Mouse (Mus musculus) embryonic facial prominence, embryonic 13.5 days (tissue): ENCODE results near the gene Ppard. TPM values are rescaled to one million over a fixed set of nuclear protein-coding genes. Genes with fewer than 3 reads are reported as not detected.
A peak's percentile ranks its signal among the peaks of the same experiment; 100 is the strongest.

Experiments
- ATAC-seq: fragments of 200-750 bp; cut with Nextera tagmentation; 2 replicates; pipeline ENCODE4 v1.8.0; 2017; ENCODE audit warnings: low read depth; ENCODE audit not compliant: insufficient number of reproducible peaks, insufficient read depth, low FRiP score, low TSS enrichment
- H3K27ac ChIP-seq: fragments of 300-500 bp; sonication (generic); 2 replicates; pipeline ENCODE4 v1.5.1; 2015; ENCODE audit warnings: moderate library complexity, mild to moderate bottlenecking, inconsistent platforms
- H3K27me3 ChIP-seq: fragments of 300-500 bp; sonication (generic); 2 replicates; pipeline ENCODE4 v1.6.1; 2015; ENCODE audit warnings: mild to moderate bottlenecking, inconsistent platforms
- H3K36me3 ChIP-seq: fragments of 300-500 bp; sonication (generic); 2 replicates; pipeline ENCODE4 v1.6.1; 2015; ENCODE audit warnings: mild to moderate bottlenecking, inconsistent platforms
- H3K4me1 ChIP-seq: fragments of 300-500 bp; sonication (generic); 2 replicates; pipeline ENCODE4 v1.6.1; 2015; ENCODE audit warnings: inconsistent platforms
- H3K4me2 ChIP-seq: fragments of 300-500 bp; sonication (generic); 2 replicates; pipeline ENCODE4 v1.6.1; 2015; ENCODE audit warnings: moderate library complexity, mild to moderate bottlenecking, inconsistent platforms
- H3K4me3 ChIP-seq: fragments of 300-500 bp; sonication (generic); 2 replicates; pipeline ENCODE4 v1.5.1; 2015; ENCODE audit warnings: mild to moderate bottlenecking, inconsistent platforms
- H3K9ac ChIP-seq: fragments of 300-500 bp; sonication (generic); 2 replicates; pipeline ENCODE4 v1.6.1; 2015; ENCODE audit warnings: mild to moderate bottlenecking, inconsistent platforms
- H3K9me3 ChIP-seq: fragments of 300-500 bp; sonication (generic); 2 replicates; pipeline ENCODE4 v1.6.1; 2016; ENCODE audit warnings: inconsistent platforms
- WGBS: fragments of 180-500 bp; shearing (Covaris S2); methylation state at CpG from one replicate; pipeline ENCODE4 v1.1.7; 2015; ENCODE audit warnings: mixed read lengths; 5-methylcytosine and 5-hydroxymethylcytosine counted together
- polyA plus RNA-seq: library from polyadenylated mRNA; unstranded; fragments of >200 nt; fragmentation: Nextera tagmentation; extraction: Ambion mirVana; gene quantifications from 2 replicates; pipeline ENCODE4 v1.2.1, GENCODE M21; 2015

The Ppard gene
- polyA plus RNA-seq, 1 experiment from 2014 or later: 3.3 TPM

DNA sequence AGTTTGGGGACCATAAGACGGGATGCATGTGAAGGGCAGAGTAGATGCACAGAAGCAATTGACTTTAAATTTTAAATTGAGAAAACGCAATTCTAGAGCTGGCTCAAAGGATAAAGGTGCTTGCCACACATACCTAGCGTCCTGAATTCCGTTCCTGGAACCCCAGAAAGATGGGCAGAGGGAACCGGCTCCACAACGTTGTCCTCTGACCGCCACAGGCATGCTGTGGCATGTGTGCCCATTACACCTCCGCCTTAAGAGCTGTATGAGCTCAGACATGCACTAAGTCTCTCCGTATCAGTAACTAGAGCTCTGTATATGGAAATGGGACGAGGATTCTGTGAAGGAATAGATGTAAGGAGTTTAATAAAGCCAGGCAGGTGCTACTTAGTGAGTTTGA lies 7.9 kb upstream of the Ppard start:
- Histone ChIP-seq H3K9me3 (no peaks in the 10 kb centered on the region), H3K27ac (peak overlapping the region; percentile 86; the same call in 1 of the 2 replicates), H3K4me2 (peak overlapping the region; percentile 97; the same call in 1 of the 2 replicates), H3K36me3 (peaks cover 14% of the 10 kb centered on the region), H3K27me3 (no peaks in the 10 kb centered on the region), H3K4me3 (no peak overlapping the region), H3K4me1 (peaks cover 32% of the 10 kb centered on the region), H3K9ac (no peak overlapping the region)
- ATAC-seq: no peak
- WGBS: 82% methylated on average over 10 of the region's 10 CpGs

DNA sequence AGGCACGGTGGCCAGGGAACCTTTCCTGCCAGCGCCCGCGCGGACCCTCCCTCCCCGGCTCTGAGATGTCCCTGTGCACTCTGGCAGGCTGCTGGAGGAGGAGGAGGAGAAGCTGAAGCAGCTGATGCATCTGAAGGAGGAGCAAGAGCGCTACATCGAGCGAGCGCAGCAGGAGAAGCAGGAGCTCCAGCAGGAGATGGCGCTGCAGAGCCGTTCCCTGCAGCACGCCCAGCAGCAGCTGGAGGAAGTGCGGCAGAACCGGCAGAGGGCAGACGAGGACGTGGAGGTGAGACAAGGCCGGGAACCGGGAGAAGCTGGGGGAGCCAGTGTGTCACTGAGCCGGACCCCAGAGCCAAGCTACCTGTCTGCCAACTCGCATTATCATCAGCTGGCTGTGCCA lies 6.5 kb upstream of the Ppard start:
- Histone ChIP-seq H3K27me3 (no peaks in the 10 kb centered on the region), H3K27ac (peak overlapping the region; percentile 24), H3K4me1 (peaks cover 32% of the 10 kb centered on the region), H3K36me3 (peaks cover 14% of the 10 kb centered on the region), H3K9me3 (no peaks in the 10 kb centered on the region), H3K4me2 (peak overlapping the region; percentile 58), H3K9ac (peak overlapping the region; percentile 58; the same call in 1 of the 2 replicates), H3K4me3 (peak overlapping the region; percentile 33)
- WGBS: 0% methylated on average over 18 of the region's 21 CpGs
- ATAC-seq: 0 out of 2 replicates have a peak, but pooled peaks have one; percentile 11

GRCm38 (mm10) chr17:28230486-28230885 lies 2.0 kb upstream of the Ppard start:
- Histone ChIP-seq H3K4me2 (no peak overlapping the region), H3K36me3 (peaks cover 14% of the 10 kb centered on the region), H3K4me1 (peaks cover 31% of the 10 kb centered on the region), H3K9ac (no peak overlapping the region), H3K4me3 (no peak overlapping the region), H3K27me3 (no peaks in the 10 kb centered on the region), H3K27ac (no peak overlapping the region), H3K9me3 (no peaks in the 10 kb centered on the region)
- 82% methylated on average over 6 of the region's 6 CpGs for WGBS
- ATAC-seq: no peak

DNA sequence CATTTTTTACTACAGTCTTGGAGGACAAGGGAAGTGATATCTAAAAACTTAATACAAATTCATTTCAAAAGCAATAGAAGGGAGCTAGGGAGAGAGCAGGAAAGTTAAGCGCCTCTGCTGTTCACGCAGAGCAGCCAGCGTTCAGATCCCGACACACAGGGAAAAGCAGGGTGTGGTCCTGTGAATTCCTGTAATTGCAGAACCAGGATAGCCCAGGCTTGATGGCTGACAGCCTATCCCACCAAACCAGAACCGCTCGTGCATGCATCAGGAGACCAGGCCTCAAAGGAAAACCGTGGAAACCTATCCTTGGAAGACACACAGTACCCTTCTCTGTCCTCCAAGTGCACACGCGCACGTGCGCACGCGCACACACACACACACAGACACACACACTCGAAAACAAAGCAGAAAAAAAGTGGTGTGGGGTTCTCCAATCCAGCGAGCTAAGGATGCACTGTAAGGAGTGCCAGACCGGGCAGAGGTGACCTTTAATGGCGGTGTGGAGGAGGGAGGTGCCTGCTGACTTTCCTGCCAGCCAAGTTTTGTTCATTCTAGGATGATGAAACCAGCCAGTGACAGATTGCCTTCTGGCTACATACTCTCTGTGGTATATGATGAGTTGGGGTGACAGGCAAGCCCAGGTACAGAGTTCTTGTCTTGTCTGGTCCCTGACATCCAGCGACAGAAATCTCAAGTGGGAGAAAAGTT lies 1.3 kb upstream of the Ppard start:
- no peak for ATAC-seq
- no peaks in the 10 kb centered on the region for H3K27me3 ChIP-seq
- 0 out of 2 replicates have a peak overlapping the region, but pooled peaks have one; percentile 11 for H3K9ac ChIP-seq
- no peak overlapping the region for H3K4me3 ChIP-seq
- WGBS: 78% methylated on average over 18 of the region's 18 CpGs
- peaks cover 14% of the 10 kb centered on the region for H3K36me3 ChIP-seq
- no peaks in the 10 kb centered on the region for H3K9me3 ChIP-seq
- no peak overlapping the region for H3K27ac ChIP-seq
- H3K4me2 ChIP-seq: no peak overlapping the region
- peaks cover 31% of the 10 kb centered on the region for H3K4me1 ChIP-seq

GRCm38 (mm10) chr17:28233091-28233731 lies 711 bp downstream of the Ppard start:
- peak overlapping the region; percentile 81 for H3K4me2 ChIP-seq
- H3K36me3 ChIP-seq: peaks cover 15% of the 10 kb centered on the region
- H3K9me3 ChIP-seq: no peaks in the 10 kb centered on the region
- 0 out of 2 replicates have a peak, but pooled peaks have one; percentile 7 for ATAC-seq
- peak overlapping the region; percentile 95 for H3K9ac ChIP-seq
- 6% methylated on average over 17 of the region's 17 CpGs for WGBS
- H3K27ac ChIP-seq: peak overlapping the region; percentile 89
- H3K4me3 ChIP-seq: peak overlapping the region; percentile 85
- peaks cover 41% of the 10 kb centered on the region for H3K4me1 ChIP-seq
- H3K27me3 ChIP-seq: no peaks in the 10 kb centered on the region

DNA sequence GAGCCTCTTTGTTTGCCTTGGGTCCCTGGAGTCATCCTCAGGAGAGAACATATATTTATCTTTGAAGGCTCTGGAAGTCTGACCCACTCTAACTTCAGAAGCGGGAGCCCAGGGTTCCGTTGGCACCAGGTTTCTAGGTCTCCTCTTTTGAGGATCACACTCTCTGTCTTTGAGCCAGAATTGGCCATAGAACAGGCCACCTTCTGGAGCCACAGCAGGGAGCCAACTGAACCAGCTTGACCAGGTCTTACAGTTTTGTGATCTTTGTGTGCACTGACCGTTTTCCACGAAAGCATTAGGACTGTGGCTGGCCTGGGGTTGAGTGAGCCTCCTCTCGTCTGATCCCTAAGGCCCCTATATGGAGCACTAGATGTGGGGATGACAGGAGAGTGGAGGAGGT lies 2.1 kb downstream of the Ppard start:
- 88% methylated on average over 5 of the region's 5 CpGs for WGBS
- peak overlapping the region; percentile 46; the same call in 1 of the 2 replicates for H3K9ac ChIP-seq
- H3K4me2 ChIP-seq: peak overlapping the region; percentile 81; the same call in 1 of the 2 replicates
- H3K27ac ChIP-seq: no peak overlapping the region
- H3K9me3 ChIP-seq: no peaks in the 10 kb centered on the region
- H3K4me3 ChIP-seq: no peak overlapping the region
- ATAC-seq: no peak
- H3K36me3 ChIP-seq: peaks cover 19% of the 10 kb centered on the region
- H3K27me3 ChIP-seq: no peaks in the 10 kb centered on the region
- peaks cover 41% of the 10 kb centered on the region for H3K4me1 ChIP-seq

DNA sequence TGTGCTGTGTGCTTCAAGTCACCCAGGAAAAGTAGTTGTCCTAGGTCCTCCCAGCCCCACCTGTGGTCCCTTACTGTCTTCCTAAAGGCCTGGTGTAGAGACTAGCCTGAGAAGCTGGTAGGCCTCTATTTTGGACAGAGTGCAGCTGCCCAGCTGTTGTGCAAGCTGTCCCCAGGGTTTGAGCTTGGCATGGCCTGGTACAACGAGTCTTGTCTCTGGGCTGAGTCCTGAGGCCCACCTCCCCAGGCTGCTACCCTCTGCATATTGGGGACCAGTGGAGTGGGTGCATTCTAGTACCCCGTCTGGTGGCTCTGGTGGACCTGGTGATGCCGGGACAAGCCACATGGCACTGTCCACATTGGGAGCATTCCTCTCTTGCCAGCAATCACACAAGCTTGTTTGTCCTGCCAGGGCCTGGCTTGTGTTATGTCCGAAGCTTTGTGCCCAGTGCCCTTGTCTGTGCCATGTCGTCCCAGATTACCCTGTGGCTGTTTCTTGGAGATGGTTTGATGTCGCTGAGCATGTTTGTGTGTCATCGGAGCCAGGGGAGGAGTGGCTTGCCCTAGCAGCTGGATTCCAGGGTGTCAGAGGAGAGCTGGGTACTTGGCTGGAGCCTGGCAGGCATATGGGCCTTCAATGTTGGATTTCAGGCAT lies 3.6 kb downstream of the Ppard start:
- H3K9me3 ChIP-seq: no peaks in the 10 kb centered on the region
- H3K4me2 ChIP-seq: no peak overlapping the region
- H3K27me3 ChIP-seq: no peaks in the 10 kb centered on the region
- ATAC-seq: no peak
- peaks cover 41% of the 10 kb centered on the region for H3K4me1 ChIP-seq
- peaks cover 33% of the 10 kb centered on the region for H3K36me3 ChIP-seq
- peak overlapping the region; percentile 51 for H3K9ac ChIP-seq
- no peak overlapping the region for H3K4me3 ChIP-seq
- 76% methylated on average over 7 of the region's 7 CpGs for WGBS
- H3K27ac ChIP-seq: no peak overlapping the region

DNA sequence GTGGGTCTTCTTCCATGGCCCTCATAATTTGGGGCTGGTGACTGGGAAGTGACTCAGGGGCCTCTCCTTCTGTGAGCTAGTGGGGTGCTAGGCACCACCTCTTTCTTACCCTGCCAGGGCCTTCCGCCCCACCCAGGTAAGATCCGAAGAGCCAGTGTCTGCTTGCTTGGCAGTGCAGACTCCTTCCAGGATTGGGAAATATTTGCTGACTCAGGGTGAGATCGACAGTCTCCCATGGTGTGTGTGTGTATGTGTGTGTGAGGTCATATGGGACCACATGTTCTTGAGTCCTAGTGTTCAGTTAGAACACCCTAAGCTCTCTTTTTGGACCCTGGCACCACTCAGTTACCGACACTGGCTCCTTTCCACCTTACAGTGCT lies 4.1 kb downstream of the Ppard start:
- Histone ChIP-seq H3K4me2 (no peak overlapping the region), H3K4me3 (no peak overlapping the region), H3K4me1 (peaks cover 41% of the 10 kb centered on the region), H3K36me3 (peaks cover 38% of the 10 kb centered on the region), H3K9ac (peak overlapping the region; percentile 51; the same call in 1 of the 2 replicates), H3K27ac (no peak overlapping the region), H3K9me3 (no peaks in the 10 kb centered on the region), H3K27me3 (no peaks in the 10 kb centered on the region)
- no peak for ATAC-seq
- WGBS: 85% methylated on average over 4 of the region's 4 CpGs

DNA sequence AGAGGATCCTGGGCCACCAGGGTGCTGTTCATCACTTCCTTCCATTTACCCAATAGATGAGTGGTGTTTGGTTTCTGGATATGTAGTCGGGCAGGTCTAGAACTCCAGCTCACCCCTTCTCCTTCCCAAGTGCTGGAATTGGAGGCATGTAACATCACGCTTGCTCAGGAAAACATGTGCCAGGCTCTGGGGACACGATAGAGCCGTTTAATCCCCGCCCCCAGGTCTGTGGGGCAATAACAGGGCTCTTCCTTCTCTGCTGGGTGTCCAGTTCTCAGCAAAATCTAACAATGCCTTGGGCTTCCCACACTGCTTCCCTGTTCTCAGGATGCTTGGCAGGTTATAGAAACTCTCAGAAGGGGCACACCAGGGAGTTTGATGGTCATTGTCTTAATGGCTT lies 4.9 kb downstream of the Ppard start:
- ATAC-seq: no peak
- Histone ChIP-seq H3K27ac (no peak overlapping the region), H3K9me3 (no peaks in the 10 kb centered on the region), H3K4me2 (no peak overlapping the region), H3K9ac (no peak overlapping the region; the same call in 1 of the 2 replicates), H3K36me3 (peaks cover 45% of the 10 kb centered on the region), H3K27me3 (no peaks in the 10 kb centered on the region), H3K4me1 (peaks cover 47% of the 10 kb centered on the region), H3K4me3 (no peak overlapping the region)
- 63% methylated on average over 5 of the region's 5 CpGs for WGBS

GRCm38 (mm10) chr17:28237874-28238273 lies 5.4 kb downstream of the Ppard start:
- Histone ChIP-seq H3K4me3 (no peak overlapping the region), H3K9ac (no peak overlapping the region; the same call in 1 of the 2 replicates), H3K27me3 (no peaks in the 10 kb centered on the region), H3K4me2 (no peak overlapping the region), H3K9me3 (no peaks in the 10 kb centered on the region), H3K27ac (no peak overlapping the region), H3K36me3 (peaks cover 49% of the 10 kb centered on the region), H3K4me1 (peaks cover 48% of the 10 kb centered on the region)
- WGBS: 83% methylated on average over 6 of the region's 6 CpGs
- no peak for ATAC-seq

- Histone ChIP-seq H3K36me3 (peaks cover 57% of the 10 kb centered on the region), H3K4me3 (no peak overlapping the region), H3K9me3 (no peaks in the 10 kb centered on the region), H3K27me3 (no peaks in the 10 kb centered on the region), H3K27ac (no peak overlapping the region), H3K4me2 (no peak overlapping the region), H3K9ac (no peak overlapping the region), H3K4me1 (peaks cover 40% of the 10 kb centered on the region)
- ATAC-seq: no peak
- WGBS: 92% methylated on average over 5 of the region's 5 CpGs
Measured at GRCm38 (mm10) chr17:28240846-28241245, 8.3 kb downstream of the Ppard start.
